Mouse (Mus musculus) ES-Bruce4 (cell line): ENCODE measurements around the gene Ankrd10.

Experiments
- CTCF ChIP-seq: IDR thresholded peaks from one replicate; pipeline ENCODE4 v1.8.1; 2011; ENCODE audit warnings: low read depth, low read length
- POLR2A ChIP-seq: IDR thresholded peaks from one replicate; pipeline ENCODE4 v1.8.1; 2011; ENCODE audit warnings: low read length; ENCODE audit not compliant: insufficient read depth

DNA sequence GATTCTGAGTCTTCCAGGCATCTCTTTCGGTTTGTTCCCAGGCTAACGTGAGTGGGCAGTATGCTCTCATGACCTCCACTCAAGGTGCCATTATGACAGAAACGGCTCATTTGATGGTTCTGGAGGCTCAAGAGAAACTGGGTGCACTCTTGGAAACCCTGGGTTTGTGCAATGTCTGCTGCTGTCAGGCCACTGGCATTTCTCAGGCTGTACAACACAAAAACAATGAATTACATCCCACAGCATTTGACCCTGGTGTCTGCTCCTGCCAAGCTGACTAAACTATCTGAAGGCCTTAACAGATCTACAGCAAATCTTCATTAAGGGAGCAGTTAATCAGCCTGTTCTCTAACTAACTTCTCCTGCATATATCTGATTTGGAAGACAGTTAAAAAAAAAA, 16.5 kb downstream of the Ankrd10 start:
- TF ChIP-seq POLR2A, result no peak
- TF ChIP-seq CTCF, result no peak
